Mouse (Mus musculus) kidney, adult 18-20 months (tissue): ENCODE measurements around the gene Gm20815.
"Not testable (repeated sequence)": the region's sequence is repeated elsewhere in the genome, so short reads cannot be mapped to it uniquely, and the experiment has no call there.

Experiments used
- DNase-seq: peaks from one replicate; pipeline ENCODE4 v3.0.0; 2021

Gm20815 gene

GRCm38 (mm10) chrY:8835069-8835468 is at the start of gene Gm20815:
TSS of gene Gm20815 (minus strand) at chrY:8835169.
- DNase-seq: not testable (repeated sequence)
